ENCODE assay signal across 9 mouse cellular contexts in the genomic region with DNA sequence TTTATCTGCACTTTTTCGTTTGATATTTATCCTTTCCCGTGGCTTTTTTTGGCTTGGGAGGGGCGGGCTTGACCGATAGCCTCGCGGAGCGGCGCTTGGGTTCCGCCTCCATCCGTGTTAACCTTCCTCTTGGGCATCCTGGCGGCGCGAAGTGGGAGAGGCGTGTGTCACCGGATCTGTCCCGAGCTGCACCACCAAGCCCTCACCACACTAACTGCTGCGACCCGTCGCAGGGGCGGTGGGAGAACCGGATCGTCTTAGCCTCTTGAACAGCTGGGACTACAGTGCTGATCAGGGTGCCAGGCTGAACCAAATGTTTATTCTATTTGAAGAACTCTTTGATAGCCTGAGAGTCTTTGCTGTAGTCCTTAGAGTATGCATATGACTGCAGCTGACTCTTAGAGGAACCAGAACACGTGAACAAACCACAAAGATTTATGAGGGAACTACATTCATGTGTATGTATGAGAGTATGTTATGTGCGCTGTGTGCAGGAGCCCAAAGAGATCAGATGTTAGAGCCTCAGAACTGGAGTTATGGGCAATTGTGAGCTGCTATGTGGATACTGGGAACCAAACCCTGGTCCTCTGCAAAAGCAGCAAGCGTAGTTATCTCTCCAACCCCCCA. TPM values are rescaled to one million over a fixed set of nuclear protein-coding genes. Genes with fewer than 3 reads are reported as not detected.
DNase-seq lines count a peak whose midpoint lies in the region; ATAC-seq and TF ChIP-seq lines count a peak whose summit lies in the region.
"Had no signal": no experiment of that assay in that cellular context is flagged by ENCODE, and none has a peak within 500 bp of the region (broad histone marks: within the 10 kb centered on the region; RNA-seq: fewer than 3 reads in every experiment).

No protein-coding gene starts in this region.

- no peak overlapping the region for H3K27ac ChIP-seq in brown adipose tissue, adult 24 weeks (replicated peaks; ENCODE audit: low read depth, low read length)
- H3K27ac ChIP-seq in hindbrain, embryonic 12.5 days = no peak overlapping the region
- H3K27ac ChIP-seq in liver, embryonic 14.5 days = no peak overlapping the region
- H3K27ac ChIP-seq: heart, adult 2 months had no signal

- TF ChIP-seq EP300 in liver, embryonic 14.5 days (IDR thresholded peaks at IDR 0.05; ENCODE audit: low read depth) = no peak

- H3K9me3 ChIP-seq in hindbrain, embryonic 12.5 days (replicated peaks) = no peaks in the 10 kb centered on the region
- no peaks in the 10 kb centered on the region for H3K9me3 ChIP-seq in liver, embryonic 14.5 days (ENCODE audit: control insufficient read depth, low read length)

- DNase-seq in adrenal gland, adult (ENCODE audit: inconsistent age in 2 of 2, low spot score in 1 of 2) = peak; percentile 50 to 72
- DNase-seq in adrenal gland, adult 8-10 months = no peak
- no peak for DNase-seq in liver, embryonic 14.5 days (ENCODE audit: low read depth in 3 of 3, low spot score in 3 of 3)
- no peak for DNase-seq in cerebellum, adult 18-20 months
- no peak for DNase-seq in layer of hippocampus, adult 9-10 months (ENCODE audit: low spot score)

- peaks cover 9% of the 10 kb centered on the region; the same call in 1 of the 2 replicates for H3K36me3 ChIP-seq in hindbrain, embryonic 12.5 days
- H3K36me3 ChIP-seq in liver, embryonic 14.5 days (replicated peaks; ENCODE audit: control insufficient read depth, insufficient read depth, low read depth) = no peaks in the 10 kb centered on the region

- no peak for TF ChIP-seq CTCF in liver, embryonic 14.5 days (IDR thresholded peaks at IDR 0.05; ENCODE audit: low read depth)

- H3K27me3 ChIP-seq in hindbrain, embryonic 12.5 days = peaks cover 27% of the 10 kb centered on the region
- H3K27me3 ChIP-seq in liver, embryonic 14.5 days (ENCODE audit: control insufficient read depth, insufficient read depth, low read length) = peaks cover 15% of the 10 kb centered on the region

- H3K4me3 ChIP-seq in brown adipose tissue, adult 24 weeks (ENCODE audit: insufficient read depth, low read depth, low read length) = peak overlapping the region; percentile 29; the same call in 1 of the 2 replicates
- H3K4me3 ChIP-seq in hindbrain, embryonic 12.5 days = peak overlapping the region; percentile 17; the same call in 1 of the 2 replicates
- H3K4me3 ChIP-seq in liver, embryonic 14.5 days (ENCODE audit: insufficient read depth in 1 of 2, low read depth in 2 of 2, low read length in 2 of 2) = no peak overlapping the region
- H3K4me3 ChIP-seq: heart, adult 2 months had no signal

- ATAC-seq in hindbrain, embryonic 12.5 days (ENCODE audit: low FRiP score) = peak; percentile 47; the same call in 1 of the 2 replicates
- ATAC-seq in liver, embryonic 14.5 days (ENCODE audit: insufficient read depth) = 0 out of 2 replicates have a peak, but pooled peaks have one; percentile 39
- ATAC-seq in monocyte, adult 5-6 weeks (replicated peaks; ENCODE audit: insufficient number of reproducible peaks, low FRiP score, low TSS enrichment, poor library complexity, severe bottlenecking) = peak; percentile 76

- no peaks in the 10 kb centered on the region for H3K4me1 ChIP-seq in brown adipose tissue, adult 24 weeks (ENCODE audit: control insufficient read depth, insufficient read depth, insufficient read length, low read length)
- H3K4me1 ChIP-seq in hindbrain, embryonic 12.5 days = peaks cover 10% of the 10 kb centered on the region
- H3K4me1 ChIP-seq in liver, embryonic 14.5 days (replicated peaks; ENCODE audit: control insufficient read depth in 2 of 2, insufficient read depth in 2 of 2, low read length in 1 of 2) = peaks cover 0 to 4% of the 10 kb centered on the region in 2 experiments; a peak in 2 of 4 replicates

- WGBS in hindbrain, embryonic 12.5 days = 11% methylated on average over 25 of the region's 25 CpGs
- 6% methylated on average over 25 of the region's 25 CpGs for WGBS in liver, embryonic 14.5 days (ENCODE audit: insufficient replicate concordance)

- H3K9ac ChIP-seq in hindbrain, embryonic 12.5 days = peak overlapping the region; percentile 50
- no peak overlapping the region for H3K9ac ChIP-seq in liver, embryonic 14.5 days (replicated peaks)

- peak overlapping the region; percentile 48 for H3K4me2 ChIP-seq in hindbrain, embryonic 12.5 days (replicated peaks)
- H3K4me2 ChIP-seq in liver, embryonic 14.5 days (ENCODE audit: low read depth) = peak overlapping the region; percentile 29; the same call in 1 of the 2 replicates

RNA-seq across cellular contexts. Expression of gene Rpp21, which starts 5.5 kb away (rescaled TPM):
- total RNA-seq in adrenal gland, adult 8-10 months (2022) = 10 to 100 TPM; 38.8 to 46.8 (median 43.4) TPM
- polyA plus RNA-seq in brown adipose tissue, adult 24 weeks (2012; ENCODE audit: insufficient read depth, insufficient read length, missing spikeins) = 49.0 and 66.3 TPM in 2 replicates
- polyA plus RNA-seq in hindbrain, embryonic 12.5 days (2016; fragmentation: Nextera tagmentation; extraction: Ambion mirVana) = 75.5 and 89.2 TPM in 2 replicates
- polyA plus RNA-seq in liver, embryonic 14.5 days (2012; rRNA removed) = 40.1 and 51.8 TPM in 2 replicates
- 77.9 and 84.2 TPM in 2 replicates for polyA plus RNA-seq in liver, embryonic 14.5 days (2014; fragmentation: Nextera tagmentation; extraction: Ambion mirVana)
- total RNA-seq in monocyte, adult 5-6 weeks (2017) = 51.0 to 53.1 TPM (median 52.6 TPM) in 3 replicates

RNA-seq across cellular contexts. Expression of gene Trim39, which starts 19.7 kb away (rescaled TPM):
- 10 to 100 TPM; 17.9 to 32.7 (median 23.6) TPM for total RNA-seq in adrenal gland, adult 8-10 months (2022)
- polyA plus RNA-seq in brown adipose tissue, adult 24 weeks (2012; ENCODE audit: insufficient read depth, insufficient read length, missing spikeins) = 5.5 and 6.2 TPM in 2 replicates
- 26.0 and 28.6 TPM in 2 replicates for polyA plus RNA-seq in hindbrain, embryonic 12.5 days (2016; fragmentation: Nextera tagmentation; extraction: Ambion mirVana)
- 8.0 and 11.0 TPM in 2 replicates for polyA plus RNA-seq in liver, embryonic 14.5 days (2012; rRNA removed)
- polyA plus RNA-seq in liver, embryonic 14.5 days (2014; fragmentation: Nextera tagmentation; extraction: Ambion mirVana) = 3.2 and 3.4 TPM in 2 replicates
- total RNA-seq in monocyte, adult 5-6 weeks (2017) = 36.0 to 56.8 TPM (median 40.5 TPM) in 3 replicates

RNA-seq across cellular contexts. Expression of gene H2-M10.2, which starts 33.9 kb away (rescaled TPM):
- total RNA-seq in adrenal gland, adult 8-10 months (2022) = not detected
- polyA plus RNA-seq in brown adipose tissue, adult 24 weeks (2012; ENCODE audit: insufficient read depth, insufficient read length, missing spikeins) = not detected in 2 replicates
- 0.19 TPM in 1 of 2 replicates, not detected in the other for polyA plus RNA-seq in hindbrain, embryonic 12.5 days (2016; fragmentation: Nextera tagmentation; extraction: Ambion mirVana)
- polyA plus RNA-seq in liver, embryonic 14.5 days (2012; rRNA removed) = not detected in 2 replicates
- not detected in 2 replicates for polyA plus RNA-seq in liver, embryonic 14.5 days (2014; fragmentation: Nextera tagmentation; extraction: Ambion mirVana)
- total RNA-seq in monocyte, adult 5-6 weeks (2017) = not detected in 3 replicates
- total RNA-seq: heart, adult 2 months had no signal
- polyA plus RNA-seq: heart, adult 2 months had no signal

Comparison
In these comparisons a context has a peak if more than half of its experiments do, and no peak if none do; other contexts are left out.
1. DNase-seq: peak in adrenal gland, adult (2 of 2); none in adrenal gland, adult 8-10 months (single experiment), liver, embryonic 14.5 days (0 of 3), cerebellum, adult 18-20 months (0 of 2) and layer of hippocampus, adult 9-10 months (single experiment).
2. H3K4me3 ChIP-seq: peak in brown adipose tissue, adult 24 weeks (single experiment) and hindbrain, embryonic 12.5 days (single experiment); none in liver, embryonic 14.5 days (0 of 2).
3. Peak in every context shown above with its lines, with median percentiles within 50 percentile points of each other: ATAC-seq.